Mouse (Mus musculus) heart, embryonic 14.5 days (tissue): ENCODE results near the gene Sost. TPM values are rescaled to one million over a fixed set of nuclear protein-coding genes. Genes with fewer than 3 reads are reported as not detected.

Experiments used
- ATAC-seq: fragments of 200-750 bp; cut with Nextera tagmentation; 2 replicates; pipeline ENCODE4 v1.8.0; 2017; ENCODE audit warnings: low read depth, moderate TSS enrichment; ENCODE audit not compliant: insufficient number of reproducible peaks, insufficient read depth, low FRiP score
- H3K27ac ChIP-seq, 2 experiments: fragments of 200-500 bp in 1 of 2; fragments of 300-500 bp in 1 of 2; sonication (generic) in 1 of 2; replicated peaks in 1 of 2; 2 replicates each; pipeline ENCODE4 v1.5.1; 2012 to 2014; ENCODE audit warnings: low read depth in 2 of 2, low read length in 2 of 2, control low read depth in 1 of 2, mild to moderate bottlenecking in 1 of 2, mixed read lengths in 1 of 2; ENCODE audit not compliant: control insufficient read depth in 1 of 2, insufficient read depth in 1 of 2
- H3K27me3 ChIP-seq: fragments of 300-500 bp; sonication (generic); 2 replicates; pipeline ENCODE4 v1.6.1; 2014; ENCODE audit warnings: mild to moderate bottlenecking, low read length, control low read depth; ENCODE audit not compliant: control insufficient read depth, insufficient read depth
- H3K36me3 ChIP-seq: fragments of 300-500 bp; sonication (generic); 2 replicates; pipeline ENCODE4 v1.6.1; 2014; ENCODE audit warnings: mild to moderate bottlenecking, control low read depth, low read length, mixed read lengths; ENCODE audit not compliant: control insufficient read depth, insufficient read depth
- H3K4me1 ChIP-seq, 2 experiments: fragments of 200-500 bp in 1 of 2; fragments of 300-500 bp in 1 of 2; sonication (generic) in 1 of 2; 2 replicates each; pipeline ENCODE4 v1.6.1; 2012 to 2014; ENCODE audit warnings: low read length in 2 of 2, control low read depth in 1 of 2, mixed read lengths in 1 of 2; ENCODE audit not compliant: control insufficient read depth in 2 of 2, insufficient read depth in 2 of 2
- H3K4me2 ChIP-seq: fragments of 300-500 bp; sonication (generic); 2 replicates; pipeline ENCODE4 v1.6.1; 2014; ENCODE audit warnings: mild to moderate bottlenecking, low read length
- H3K4me3 ChIP-seq, 2 experiments: fragments of 200-500 bp in 1 of 2; fragments of 300-500 bp in 1 of 2; sonication (generic) in 1 of 2; 2 replicates each; pipeline ENCODE4 v1.5.1; 2012 to 2014; ENCODE audit warnings: low read length in 2 of 2, mild to moderate bottlenecking in 2 of 2, control low read depth in 1 of 2, low read depth in 1 of 2, moderate library complexity in 1 of 2; ENCODE audit not compliant: control insufficient read depth in 1 of 2, insufficient read depth in 1 of 2
- H3K9ac ChIP-seq: fragments of 300-500 bp; sonication (generic); 2 replicates; pipeline ENCODE4 v1.6.1; 2014; ENCODE audit warnings: mild to moderate bottlenecking, low read length
- H3K9me3 ChIP-seq: fragments of 300-500 bp; sonication (generic); 2 replicates; pipeline ENCODE4 v1.6.1; 2016; ENCODE audit warnings: low read length, control low read depth; ENCODE audit not compliant: control insufficient read depth
- WGBS: fragments of 180-500 bp; shearing (Covaris S2); extraction: QIAGEN DNeasy Blood & Tissue Kit; methylation state at CpG from one replicate; pipeline ENCODE4 v1.1.7; 2014; 5-methylcytosine and 5-hydroxymethylcytosine counted together
- polyA plus RNA-seq: library from polyadenylated mRNA; unstranded; fragments of >200 nt; fragmentation: Nextera tagmentation; extraction: Ambion mirVana; gene quantifications from 2 replicates; pipeline ENCODE4 v1.2.1, GENCODE M21; 2014

Gene Sost
- polyA plus RNA-seq, 1 experiment from 2014 or later: 0.55 TPM

GRCm38 (mm10) chr11:101965553-101965952 lies 1.3 kb downstream of the Sost start:
- no peaks in the 10 kb centered on the region for H3K36me3 ChIP-seq
- WGBS: 13% methylated on average over 2 of the region's 2 CpGs
- H3K27ac ChIP-seq: no peak overlapping the region; a peak in 1 of 4 replicates
- peaks cover 18 to 30% of the 10 kb centered on the region in 2 experiments for H3K4me1 ChIP-seq
- H3K27me3 ChIP-seq: peaks cover 54% of the 10 kb centered on the region
- no peaks in the 10 kb centered on the region for H3K9me3 ChIP-seq
- H3K4me3 ChIP-seq: peak overlapping the region in 1 of 2 experiments; percentile 60; a peak in 2 of 4 replicates
- H3K9ac ChIP-seq: peak overlapping the region; percentile 44; the same call in 1 of the 2 replicates
- no peak for ATAC-seq
- peak overlapping the region; percentile 95 for H3K4me2 ChIP-seq

- H3K4me3 ChIP-seq: peak overlapping the region; percentile 4 to 60; a peak in 3 of 4 replicates
- 21% methylated on average over 8 of the region's 8 CpGs for WGBS
- ATAC-seq: no peak
- H3K9ac ChIP-seq: peak overlapping the region; percentile 74
- peaks cover 18 to 30% of the 10 kb centered on the region in 2 experiments for H3K4me1 ChIP-seq
- H3K27me3 ChIP-seq: peaks cover 54% of the 10 kb centered on the region
- H3K36me3 ChIP-seq: no peaks in the 10 kb centered on the region
- H3K27ac ChIP-seq: 0 out of 4 replicates have a peak overlapping the region, but pooled peaks of 1 of the 2 experiments have one; percentile 46
- peak overlapping the region; percentile 95 for H3K4me2 ChIP-seq
- no peaks in the 10 kb centered on the region for H3K9me3 ChIP-seq
Measured at GRCm38 (mm10) chr11:101964647-101965046, 2.2 kb downstream of the Sost start.

- no peaks in the 10 kb centered on the region for H3K9me3 ChIP-seq
- peaks cover 18 to 30% of the 10 kb centered on the region in 2 experiments for H3K4me1 ChIP-seq
- H3K36me3 ChIP-seq: no peaks in the 10 kb centered on the region
- under 1% methylated on average over 78 of the region's 78 CpGs for WGBS
- H3K4me3 ChIP-seq: peak overlapping the region; percentile 50 to 60
- H3K27me3 ChIP-seq: peaks cover 54% of the 10 kb centered on the region
- H3K27ac ChIP-seq: peak overlapping the region in 1 of 2 experiments; percentile 46; a peak in 2 of 4 replicates
- ATAC-seq: peak; percentile 24; the same call in 1 of the 2 replicates
- peak overlapping the region; percentile 74 for H3K9ac ChIP-seq
- H3K4me2 ChIP-seq: peak overlapping the region; percentile 95
Measured at GRCm38 (mm10) chr11:101963473-101964291, 3.1 kb downstream of the Sost start.

- Histone ChIP-seq H3K4me2 (peak overlapping the region; percentile 95), H3K9ac (peak overlapping the region; percentile 74), H3K27ac (peak overlapping the region in 1 of 2 experiments; percentile 46; a peak in 2 of 4 replicates), H3K9me3 (no peaks in the 10 kb centered on the region), H3K27me3 (peaks cover 54% of the 10 kb centered on the region), H3K4me1 (peaks cover 13 to 26% of the 10 kb centered on the region in 2 experiments), H3K36me3 (no peaks in the 10 kb centered on the region), H3K4me3 (peak overlapping the region; percentile 50 to 60)
- no peak for ATAC-seq
- 4% methylated on average over 11 of the region's 11 CpGs for WGBS
Measured at GRCm38 (mm10) chr11:101963043-101963442, 3.8 kb downstream of the Sost start.

- no peak overlapping the region for H3K27ac ChIP-seq
- H3K4me1 ChIP-seq: peaks cover 9 to 17% of the 10 kb centered on the region in 2 experiments
- peaks cover 17% of the 10 kb centered on the region for H3K27me3 ChIP-seq
- no peak overlapping the region for H3K4me3 ChIP-seq
- WGBS: 74% methylated on average over 5 of the region's 5 CpGs
- no peak for ATAC-seq
- H3K9ac ChIP-seq: no peak overlapping the region
- no peaks in the 10 kb centered on the region for H3K36me3 ChIP-seq
- no peak overlapping the region for H3K4me2 ChIP-seq
- no peaks in the 10 kb centered on the region for H3K9me3 ChIP-seq
Measured at GRCm38 (mm10) chr11:101957476-101957875, 9.3 kb downstream of the Sost start.

- ATAC-seq: no peak
Measured at GRCm38 (mm10) chr11:101953441-101953840, 13.4 kb downstream of the Sost start.

GRCm38 (mm10) chr11:101952541-101953341 lies 14.1 kb downstream of the Sost start:
- H3K9ac ChIP-seq: peak overlapping the region; percentile 34; the same call in 1 of the 2 replicates
- H3K27me3 ChIP-seq: no peaks in the 10 kb centered on the region
- peaks cover 17 to 21% of the 10 kb centered on the region in 2 experiments for H3K4me1 ChIP-seq
- H3K36me3 ChIP-seq: no peaks in the 10 kb centered on the region
- H3K4me3 ChIP-seq: no peak overlapping the region
- WGBS: 21% methylated on average over 24 of the region's 24 CpGs
- ATAC-seq: peak; percentile 87
- peak overlapping the region; percentile 40 for H3K4me2 ChIP-seq
- H3K9me3 ChIP-seq: no peaks in the 10 kb centered on the region
- peak overlapping the region; percentile 66 to 75 for H3K27ac ChIP-seq

More at GRCm38 (mm10) chr11:101953441-101953840, 13.4 kb downstream of the Sost start:
- Histone ChIP-seq H3K4me3 (no peak overlapping the region), H3K27ac (peak overlapping the region; percentile 66 to 75), H3K36me3 (no peaks in the 10 kb centered on the region), H3K4me2 (peak overlapping the region; percentile 40), H3K9ac (peak overlapping the region; percentile 34; the same call in 1 of the 2 replicates), H3K4me1 (peaks cover 17 to 21% of the 10 kb centered on the region in 2 experiments), H3K9me3 (no peaks in the 10 kb centered on the region), H3K27me3 (no peaks in the 10 kb centered on the region)
- 32% methylated on average over 4 of the region's 4 CpGs for whole genome bisulfite sequencing
